Mouse (Mus musculus) activated CD4-positive, CD25-positive, alpha-beta regulatory T cell, adult 4 months (primary cell): ENCODE results near the gene Aff3. TPM values are rescaled to one million over a fixed set of nuclear protein-coding genes. Genes with fewer than 3 reads are reported as not detected.
"Not testable (repeated sequence)": the region's sequence is repeated elsewhere in the genome, so short reads cannot be mapped to it uniquely, and the experiment has no call there.

Experiments
- ATAC-seq: one replicate; pipeline ENCODE4 v1.8.0; 2017
- polyA plus RNA-seq, 2 experiments: library from polyadenylated mRNA; unstranded; fragments of 100-300 nt; shearing (Covaris generic); gene quantifications; one replicate each; pipeline ENCODE4 v1.2.1; 2017

The Aff3 gene
- polyA plus RNA-seq, 2 experiments from 2014 or later: 15.0 to 18.5 TPM

GRCm38 (mm10) chr1:38436471-38437340 is 228.0 kb downstream of the Aff3 start:
- ATAC-seq: no peak

- ATAC-seq: not testable (repeated sequence)
Observed at GRCm38 (mm10) chr1:38430311-38430710, 234.4 kb downstream of the Aff3 start.

GRCm38 (mm10) chr1:38428708-38429683 is 235.8 kb downstream of the Aff3 start:
- ATAC-seq: no peak

- no peak for ATAC-seq
Observed at GRCm38 (mm10) chr1:38422921-38423320, 241.8 kb downstream of the Aff3 start.

GRCm38 (mm10) chr1:38419331-38419730 is 245.4 kb downstream of the Aff3 start:
- no peak for ATAC-seq

GRCm38 (mm10) chr1:38418181-38419032 is 246.3 kb downstream of the Aff3 start:
- no peak for ATAC-seq

- no peak for ATAC-seq
Observed at GRCm38 (mm10) chr1:38417196-38417595, 247.6 kb downstream of the Aff3 start.

- no peak for ATAC-seq
Observed at GRCm38 (mm10) chr1:38415511-38415910, 249.2 kb downstream of the Aff3 start.

GRCm38 (mm10) chr1:38411106-38411505 is 253.6 kb downstream of the Aff3 start:
- no peak for ATAC-seq

- no peak for ATAC-seq
Observed at GRCm38 (mm10) chr1:38410457-38410856, 254.3 kb downstream of the Aff3 start.

GRCm38 (mm10) chr1:38408241-38408640 is 256.5 kb downstream of the Aff3 start:
- no peak for ATAC-seq

- no peak for ATAC-seq
Observed at GRCm38 (mm10) chr1:38403781-38404180, 261.0 kb downstream of the Aff3 start.

GRCm38 (mm10) chr1:38401856-38402255 is 262.9 kb downstream of the Aff3 start:
- no peak for ATAC-seq

- no peak for ATAC-seq
Observed at GRCm38 (mm10) chr1:38399269-38399668, 265.5 kb downstream of the Aff3 start.

GRCm38 (mm10) chr1:38398566-38398965 is 266.2 kb downstream of the Aff3 start:
- ATAC-seq: no peak

GRCm38 (mm10) chr1:38395194-38395681 is 269.5 kb downstream of the Aff3 start:
- peak; percentile 54 for ATAC-seq

GRCm38 (mm10) chr1:38394493-38394892 is 270.3 kb downstream of the Aff3 start:
- no peak for ATAC-seq

GRCm38 (mm10) chr1:38393516-38393915 is 271.2 kb downstream of the Aff3 start:
- ATAC-seq: no peak

- no peak for ATAC-seq
Observed at GRCm38 (mm10) chr1:38392928-38393327, 271.8 kb downstream of the Aff3 start.

GRCm38 (mm10) chr1:38390886-38391249 is 273.9 kb downstream of the Aff3 start:
- no peak for ATAC-seq

- no peak for ATAC-seq
Observed at GRCm38 (mm10) chr1:38390235-38390885, 274.4 kb downstream of the Aff3 start.

GRCm38 (mm10) chr1:38389576-38389975 is 275.2 kb downstream of the Aff3 start:
- ATAC-seq: no peak
